Mouse (Mus musculus): Measurements from ENCODE around the gene Arpc2. TPM values are rescaled to one million over a fixed set of nuclear protein-coding genes. Genes with fewer than 3 reads are reported as not detected.
A peak's percentile ranks its signal among the peaks of the same experiment; 100 is the strongest.
"Not testable (repeated sequence)": the region's sequence is repeated elsewhere in the genome, so short reads cannot be mapped to it uniquely, and the experiment has no call there.

Gene Arpc2
- polyA plus RNA-seq, 1 experiment from 2014 or later = 381 TPM

GRCm38 (mm10) chr1:74285212-74286010 is 49.5 kb downstream of the Arpc2 start:
- WGBS = 3% methylated on average over 23 of the region's 23 CpGs
- Histone ChIP-seq H3K4me1 (peaks cover 10% of the 10 kb centered on the region), H3K4me2 (replicated peaks) (peak overlapping the region; percentile 72), H3K36me3 (peaks cover 45% of the 10 kb centered on the region), H3K27me3 (no peaks in the 10 kb centered on the region), H3K9ac (peak overlapping the region; percentile 70), H3K4me3 (peak overlapping the region; percentile 81), H3K27ac (no peak overlapping the region), H3K9me3 (no peaks in the 10 kb centered on the region)
- ATAC-seq (ENCODE audit: insufficient number of reproducible peaks, insufficient read depth, low FRiP score, low TSS enrichment) = no peak

GRCm38 (mm10) chr1:74286869-74287607 is 51.2 kb downstream of the Arpc2 start:
- not testable (repeated sequence) for ATAC-seq (ENCODE audit: insufficient number of reproducible peaks, insufficient read depth, low FRiP score, low TSS enrichment); H3K4me2 ChIP-seq (replicated peaks); H3K27ac ChIP-seq; H3K9me3 ChIP-seq; H3K27me3 ChIP-seq; H3K4me3 ChIP-seq; H3K9ac ChIP-seq
- Histone ChIP-seq H3K4me1 (peaks cover 10% of the 10 kb centered on the region), H3K36me3 (peaks cover 43% of the 10 kb centered on the region)
- WGBS = 64% methylated on average over 15 of the region's 17 CpGs

- H3K27ac ChIP-seq = no peak overlapping the region
- H3K9me3 ChIP-seq = no peaks in the 10 kb centered on the region
- ATAC-seq (ENCODE audit: insufficient number of reproducible peaks, insufficient read depth, low FRiP score, low TSS enrichment) = no peak
- H3K27me3 ChIP-seq = no peaks in the 10 kb centered on the region
- H3K4me2 ChIP-seq (replicated peaks) = no peak overlapping the region
- WGBS = 83% methylated on average over 4 of the region's 4 CpGs
- peaks cover 10% of the 10 kb centered on the region for H3K4me1 ChIP-seq
- no peak overlapping the region for H3K9ac ChIP-seq
- H3K4me3 ChIP-seq = no peak overlapping the region
- H3K36me3 ChIP-seq = peaks cover 40% of the 10 kb centered on the region
Observed at GRCm38 (mm10) chr1:74288327-74288726, 52.4 kb downstream of the Arpc2 start.

- H3K36me3 ChIP-seq = peaks cover 42% of the 10 kb centered on the region
- no peak for ATAC-seq (ENCODE audit: insufficient number of reproducible peaks, insufficient read depth, low FRiP score, low TSS enrichment)
- WGBS = 86% methylated on average over 9 of the region's 9 CpGs
Observed at GRCm38 (mm10) chr1:74289248-74289647, 53.4 kb downstream of the Arpc2 start.

GRCm38 (mm10) chr1:74289740-74290139 is 53.9 kb downstream of the Arpc2 start:
- Histone ChIP-seq H3K9me3 (no peaks in the 10 kb centered on the region), H3K36me3 (peaks cover 42% of the 10 kb centered on the region), H3K27me3 (no peaks in the 10 kb centered on the region), H3K4me1 (peaks cover 7% of the 10 kb centered on the region), H3K4me3 (no peak overlapping the region), H3K9ac (no peak overlapping the region), H3K4me2 (replicated peaks) (no peak overlapping the region), H3K27ac (no peak overlapping the region)
- ATAC-seq (ENCODE audit: insufficient number of reproducible peaks, insufficient read depth, low FRiP score, low TSS enrichment) = no peak
- 88% methylated on average over 2 of the region's 2 CpGs for WGBS

More at GRCm38 (mm10) chr1:74289248-74289647, 53.4 kb downstream of the Arpc2 start:
- peaks cover 6% of the 10 kb centered on the region for H3K4me1 ChIP-seq
- no peaks in the 10 kb centered on the region for H3K9me3 ChIP-seq
- H3K4me3 ChIP-seq = no peak overlapping the region
- H3K4me2 ChIP-seq (replicated peaks) = no peak overlapping the region
- H3K27ac ChIP-seq = no peak overlapping the region
- no peaks in the 10 kb centered on the region for H3K27me3 ChIP-seq
- no peak overlapping the region for H3K9ac ChIP-seq

- H3K36me3 ChIP-seq = peaks cover 42% of the 10 kb centered on the region
Observed at GRCm38 (mm10) chr1:74290141-74290540, 54.3 kb downstream of the Arpc2 start.

GRCm38 (mm10) chr1:74292331-74293020 is 56.6 kb downstream of the Arpc2 start:
- H3K36me3 ChIP-seq = peaks cover 42% of the 10 kb centered on the region
- H3K9ac ChIP-seq = no peak overlapping the region
- H3K27me3 ChIP-seq = no peaks in the 10 kb centered on the region
- 85% methylated on average over 11 of the region's 11 CpGs for WGBS
- no peak overlapping the region for H3K27ac ChIP-seq
- no peak for ATAC-seq (ENCODE audit: insufficient number of reproducible peaks, insufficient read depth, low FRiP score, low TSS enrichment)
- no peak overlapping the region for H3K4me2 ChIP-seq (replicated peaks)
- peaks cover 26% of the 10 kb centered on the region for H3K4me1 ChIP-seq
- no peak overlapping the region for H3K4me3 ChIP-seq
- H3K9me3 ChIP-seq = no peaks in the 10 kb centered on the region

More at GRCm38 (mm10) chr1:74290141-74290540, 54.3 kb downstream of the Arpc2 start:
- no peaks in the 10 kb centered on the region for H3K27me3 ChIP-seq
- H3K9ac ChIP-seq = no peak overlapping the region
- no peak overlapping the region for H3K27ac ChIP-seq
- ATAC-seq (ENCODE audit: insufficient number of reproducible peaks, insufficient read depth, low FRiP score, low TSS enrichment) = no peak
- WGBS = 92% methylated on average over 5 of the region's 5 CpGs
- H3K4me1 ChIP-seq = peaks cover 11% of the 10 kb centered on the region
- no peaks in the 10 kb centered on the region for H3K9me3 ChIP-seq
- H3K4me2 ChIP-seq (replicated peaks) = no peak overlapping the region
- no peak overlapping the region for H3K4me3 ChIP-seq

GRCm38 (mm10) chr1:74293306-74293960 is 57.5 kb downstream of the Arpc2 start:
- Histone ChIP-seq H3K36me3 (peaks cover 42% of the 10 kb centered on the region), H3K4me3 (no peak overlapping the region), H3K27me3 (no peaks in the 10 kb centered on the region), H3K27ac (no peak overlapping the region), H3K4me1 (peaks cover 26% of the 10 kb centered on the region), H3K4me2 (replicated peaks) (no peak overlapping the region), H3K9ac (no peak overlapping the region), H3K9me3 (no peaks in the 10 kb centered on the region)
- ATAC-seq (ENCODE audit: insufficient number of reproducible peaks, insufficient read depth, low FRiP score, low TSS enrichment) = no peak
- WGBS = 89% methylated on average over 8 of the region's 8 CpGs

GRCm38 (mm10) chr1:74294090-74294643 is 58.3 kb downstream of the Arpc2 start:
- no peak overlapping the region for H3K27ac ChIP-seq
- 88% methylated on average over 3 of the region's 3 CpGs for WGBS
- ATAC-seq (ENCODE audit: insufficient number of reproducible peaks, insufficient read depth, low FRiP score, low TSS enrichment) = no peak

GRCm38 (mm10) chr1:74294733-74295455 is 59.0 kb downstream of the Arpc2 start:
- WGBS = 90% methylated on average over 6 of the region's 6 CpGs
- Histone ChIP-seq H3K4me3 (no peak overlapping the region), H3K9me3 (no peaks in the 10 kb centered on the region), H3K4me1 (peaks cover 26% of the 10 kb centered on the region), H3K27ac (peak overlapping the region; percentile 91), H3K4me2 (replicated peaks) (peak overlapping the region; percentile 28; the same call in 1 of the 2 replicates), H3K9ac (no peak overlapping the region), H3K36me3 (peaks cover 29% of the 10 kb centered on the region), H3K27me3 (no peaks in the 10 kb centered on the region)
- 0 out of 2 replicates have a peak, but pooled peaks have one; percentile 1 for ATAC-seq (ENCODE audit: insufficient number of reproducible peaks, insufficient read depth, low FRiP score, low TSS enrichment)

More at GRCm38 (mm10) chr1:74294090-74294643, 58.3 kb downstream of the Arpc2 start:
- Histone ChIP-seq H3K4me2 (replicated peaks) (no peak overlapping the region), H3K36me3 (peaks cover 36% of the 10 kb centered on the region), H3K9ac (no peak overlapping the region), H3K4me1 (peaks cover 26% of the 10 kb centered on the region), H3K4me3 (no peak overlapping the region), H3K27me3 (no peaks in the 10 kb centered on the region), H3K9me3 (no peaks in the 10 kb centered on the region)
